Mouse (Mus musculus): ENCODE measurements around the gene Gm8138. TPM values are rescaled to one million over a fixed set of nuclear protein-coding genes. Genes with fewer than 3 reads are reported as not detected.

Gene Gm8138
- polyA plus RNA-seq (2015; fragmentation: Nextera tagmentation; extraction: Ambion mirVana) = not detected in 2 replicates

GRCm38 (mm10) chr14:43416250-43416649, at the start of gene Gm8138:
TSS of gene Gm8138 (minus strand) at chr14:43416350.

Other genes starting within 250 kb of the Gm8138 start
- gene Gm7233, start 236.5 kb downstream of the Gm8138 start, polyA plus RNA-seq (2015; fragmentation: Nextera tagmentation; extraction: Ambion mirVana) = not detected in 2 replicates
- gene Gm8122, start 181.0 kb downstream of the Gm8138 start, polyA plus RNA-seq (2015; fragmentation: Nextera tagmentation; extraction: Ambion mirVana) = not detected in 2 replicates
- gene Gm8126, start 157.7 kb downstream of the Gm8138 start, polyA plus RNA-seq (2015; fragmentation: Nextera tagmentation; extraction: Ambion mirVana) = not detected in 2 replicates
- gene Gm9732, start 141.3 kb downstream of the Gm8138 start, polyA plus RNA-seq (2015; fragmentation: Nextera tagmentation; extraction: Ambion mirVana) = not detected in 2 replicates
- not detected in 2 replicates for gene Gm8127, start 122.5 kb downstream of the Gm8138 start, polyA plus RNA-seq (2015; fragmentation: Nextera tagmentation; extraction: Ambion mirVana)
- not detected in 2 replicates for gene 1700001F09Rik, start 68.5 kb downstream of the Gm8138 start, polyA plus RNA-seq (2015; fragmentation: Nextera tagmentation; extraction: Ambion mirVana)
- not detected in 2 replicates for gene Gm5799, start 127.2 kb upstream of the Gm8138 start, polyA plus RNA-seq (2015; fragmentation: Nextera tagmentation; extraction: Ambion mirVana)
- not detected in 2 replicates for gene Gm17654, start 162.8 kb upstream of the Gm8138 start, polyA plus RNA-seq (2015; fragmentation: Nextera tagmentation; extraction: Ambion mirVana)
- not detected in 2 replicates for gene Gm10375, start 191.7 kb upstream of the Gm8138 start, polyA plus RNA-seq (2015; fragmentation: Nextera tagmentation; extraction: Ambion mirVana)